Mouse (Mus musculus) G1E (cell line): ENCODE data around the gene Cttnbp2.

ENCODE experiments used
- CTCF ChIP-seq: IDR thresholded peaks from 2 replicates; pipeline ENCODE4 v1.5.1; 2012; ENCODE audit warnings: low read depth, low read length, inconsistent platforms, mixed read lengths
- GATA1 ChIP-seq: IDR thresholded peaks from 2 replicates; pipeline ENCODE4 v1.6.1; 2012; ENCODE audit warnings: borderline replicate concordance, low read length, inconsistent platforms, mixed read lengths
- TAL1 ChIP-seq: conservative IDR thresholded peaks from 2 replicates; pipeline ENCODE4 v1.6.1; 2012; ENCODE audit warnings: low read depth, low read length, inconsistent platforms, mixed read lengths

GRCm38 (mm10) chr6:18467777-18468176 lies 46.9 kb downstream of the Cttnbp2 start:
- TF ChIP-seq CTCF (no peak), TAL1 (no peak), GATA1 (no peak)
